Mouse (Mus musculus): ENCODE measurements around the gene Tdrd1.
"Not testable (repeated sequence)": the region's sequence is repeated elsewhere in the genome, so short reads cannot be mapped to it uniquely, and the experiment has no call there.

Tdrd1 gene

GRCm38 (mm10) chr19:56826047-56826631 lies at the start of gene Tdrd1:
Tdrd1 (plus strand) TSS chr19:56826209.
- DNase-seq (ENCODE audit: low spot score) = no peak

- DNase-seq (ENCODE audit: low spot score) = peak; percentile 75
These were observed 49.2 kb upstream of the Tdrd1 start for GRCm38 (mm10) chr19:56776719-56777382.

GRCm38 (mm10) chr19:56778532-56778931 lies 47.5 kb upstream of the Tdrd1 start:
- DNase-seq (ENCODE audit: low spot score) = not testable (repeated sequence)

GRCm38 (mm10) chr19:56787911-56788310 lies 38.1 kb upstream of the Tdrd1 start:
- DNase-seq (ENCODE audit: low spot score) = no peak

DNA sequence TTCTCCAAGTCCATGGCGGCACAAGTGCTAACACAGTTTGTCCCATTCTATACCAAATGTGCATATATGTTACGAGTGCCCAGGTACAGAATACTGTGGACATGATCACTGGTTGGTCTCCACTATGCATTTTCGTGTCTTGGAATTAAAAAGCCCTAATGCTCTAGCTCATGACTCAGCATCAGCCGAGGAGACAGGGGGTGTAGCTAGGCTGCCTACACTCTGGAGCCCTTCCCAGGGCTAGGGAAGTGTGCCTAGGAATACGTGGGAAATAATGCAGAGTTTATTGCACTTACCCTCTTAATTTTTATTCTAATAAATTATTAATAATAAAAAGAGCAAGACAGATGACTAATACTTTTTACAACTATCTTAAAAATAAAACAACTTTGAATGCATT lies 37.1 kb upstream of the Tdrd1 start:
- DNase-seq (ENCODE audit: low spot score) = no peak

- no peak for DNase-seq (ENCODE audit: low spot score)
These were observed 28.6 kb upstream of the Tdrd1 start for GRCm38 (mm10) chr19:56797376-56797775.

DNA sequence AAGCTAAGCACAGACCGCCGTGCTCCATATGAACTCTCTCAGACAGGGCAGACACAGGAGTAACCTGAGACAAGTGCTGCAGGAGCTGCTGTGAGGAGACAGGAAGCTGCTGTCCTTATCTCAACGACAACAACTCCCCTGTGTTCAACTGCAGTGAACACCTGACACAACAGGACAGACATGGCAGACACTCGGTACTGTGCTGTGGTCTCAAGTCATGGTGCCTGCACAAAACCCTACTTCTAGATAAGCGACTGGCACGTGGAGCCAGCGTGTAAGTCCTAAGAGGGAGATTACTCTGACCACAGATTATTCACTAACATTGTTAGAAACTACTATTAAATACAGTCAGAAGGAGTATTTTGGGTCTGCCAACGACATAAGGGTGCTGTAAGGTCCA lies 25.8 kb upstream of the Tdrd1 start:
- no peak for DNase-seq (ENCODE audit: low spot score)

DNA sequence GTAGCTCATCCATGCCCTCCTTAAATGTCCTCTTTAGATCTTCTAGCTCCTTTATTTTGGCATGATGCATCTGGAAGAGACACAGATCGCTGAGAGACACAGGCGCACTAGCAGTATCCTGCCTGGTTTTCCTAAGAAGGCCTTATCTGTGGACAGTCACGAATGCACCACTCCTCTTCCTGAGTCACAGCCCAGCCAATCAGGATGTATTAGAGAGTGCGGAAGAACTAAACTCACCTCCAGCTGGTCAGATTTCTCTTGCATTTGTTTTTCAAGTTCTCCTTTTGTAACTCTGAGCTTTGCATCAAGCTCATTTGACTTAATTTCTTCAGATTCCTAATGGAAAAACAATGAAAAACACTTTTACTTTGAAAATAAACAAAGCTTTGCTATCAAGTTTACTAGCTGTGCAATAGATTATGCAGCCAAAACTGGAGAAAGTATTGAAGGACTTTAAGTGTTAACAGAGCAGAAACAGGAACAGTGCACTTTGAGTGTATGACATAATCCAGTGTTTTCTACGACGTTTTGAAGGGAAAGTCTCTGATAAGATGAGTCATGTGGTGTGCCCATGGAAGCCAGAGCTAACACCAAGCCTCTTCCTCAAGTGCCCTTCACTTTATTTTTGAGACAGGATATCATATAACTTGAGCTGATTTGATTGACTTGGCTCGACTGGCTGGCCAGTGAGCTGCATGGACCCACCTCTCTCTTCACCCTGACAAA lies 24.9 kb upstream of the Tdrd1 start:
- DNase-seq (ENCODE audit: low spot score) = no peak

DNA sequence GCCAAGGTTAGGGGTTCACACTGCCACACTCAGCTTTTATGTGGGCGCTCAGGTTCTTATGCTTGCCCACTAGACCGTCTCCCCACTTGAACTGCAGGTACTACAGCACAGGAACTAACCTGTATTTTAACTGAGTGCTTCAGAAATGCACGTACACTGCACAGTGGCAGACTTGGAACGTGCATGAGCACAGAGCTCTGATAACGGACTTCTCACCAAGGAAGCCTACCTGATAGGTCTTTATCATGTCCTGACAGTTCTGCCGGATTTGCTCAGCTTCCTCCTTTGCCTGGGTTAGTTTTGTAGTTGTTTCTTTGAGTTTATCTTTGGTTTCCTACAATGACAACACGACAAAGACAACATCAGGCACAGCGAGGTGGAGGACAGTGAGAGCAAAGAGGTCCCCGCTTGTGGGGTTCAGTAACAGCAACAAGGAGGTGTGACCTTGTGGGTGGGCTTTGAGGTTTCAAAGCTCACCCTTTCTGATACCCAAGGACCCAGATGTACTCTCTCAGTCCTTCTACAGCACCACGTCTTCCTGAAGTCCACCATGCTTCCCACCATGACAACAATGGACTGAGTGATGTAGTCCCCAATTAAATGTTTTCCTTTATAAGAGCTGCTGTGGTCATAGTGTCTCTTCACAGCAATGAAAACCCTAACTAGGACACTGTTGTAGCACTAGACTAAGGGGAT lies 24.2 kb upstream of the Tdrd1 start:
- DNase-seq (ENCODE audit: low spot score) = no peak

- DNase-seq (ENCODE audit: low spot score) = no peak
These were observed 23.7 kb upstream of the Tdrd1 start for GRCm38 (mm10) chr19:56802352-56802746.

DNA sequence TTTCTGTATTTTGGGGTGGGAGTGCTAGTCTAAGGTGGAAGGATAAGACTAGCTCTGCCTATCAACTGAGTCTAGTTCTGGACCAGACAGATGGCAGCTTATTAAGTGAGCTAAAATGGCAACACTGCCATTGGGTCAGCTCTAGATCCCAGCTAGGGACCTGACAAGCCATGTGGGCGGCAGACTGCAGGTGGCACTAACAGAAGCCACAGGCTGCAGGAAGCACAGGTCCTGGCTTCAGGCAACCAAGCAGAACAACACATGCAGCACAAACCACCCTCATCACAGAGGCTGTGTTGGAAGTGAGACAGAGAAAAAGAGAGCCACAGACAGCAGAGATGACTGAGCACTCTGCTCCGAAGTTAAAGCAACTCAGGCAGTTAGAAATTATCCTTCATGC lies 20.6 kb upstream of the Tdrd1 start:
- no peak for DNase-seq (ENCODE audit: low spot score)

GRCm38 (mm10) chr19:56807122-56807521 lies 18.9 kb upstream of the Tdrd1 start:
- no peak for DNase-seq (ENCODE audit: low spot score)

DNA sequence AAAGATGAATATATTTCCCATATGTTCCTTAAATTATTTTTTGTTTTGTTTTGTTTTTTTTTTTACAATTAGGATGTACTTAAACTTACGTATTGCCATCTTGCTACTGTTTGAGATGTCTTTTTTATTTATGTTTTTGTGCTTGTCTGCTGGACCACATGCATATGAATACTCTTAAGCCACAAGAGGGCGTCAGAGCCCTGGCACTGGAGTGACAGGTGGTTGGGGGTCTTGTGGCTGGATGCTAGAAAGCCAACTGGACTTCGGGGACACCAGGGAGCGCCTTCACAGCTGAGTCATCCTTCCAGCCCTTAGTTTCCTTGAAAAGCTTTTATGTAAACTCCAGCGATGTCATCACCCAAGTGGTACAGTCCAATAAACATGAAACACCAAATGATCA lies 17.2 kb upstream of the Tdrd1 start:
- peak; percentile 76 for DNase-seq (ENCODE audit: low spot score)

- DNase-seq (ENCODE audit: low spot score) = no peak
These were observed 15.3 kb upstream of the Tdrd1 start for GRCm38 (mm10) chr19:56810641-56811146.

DNA sequence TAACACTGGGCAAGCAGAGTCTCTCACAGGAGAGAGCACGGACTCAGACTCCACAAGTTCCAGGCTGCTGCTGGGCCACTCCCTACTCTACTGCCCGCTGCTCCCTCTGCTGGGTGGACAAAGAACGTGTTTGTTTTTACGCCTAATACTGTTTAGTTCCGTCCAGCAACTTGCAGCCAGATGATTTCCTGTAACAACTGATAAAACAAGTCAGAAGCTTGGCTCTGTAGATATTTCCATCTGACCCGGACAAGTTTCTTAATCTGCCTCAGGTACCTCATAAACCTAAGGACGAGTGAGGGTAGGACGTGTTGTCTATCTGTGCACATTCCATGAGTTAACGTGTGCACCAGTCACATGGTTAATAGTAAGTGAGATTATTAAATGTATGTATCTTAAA lies 14.4 kb upstream of the Tdrd1 start:
- DNase-seq (ENCODE audit: low spot score) = peak; percentile 68

DNA sequence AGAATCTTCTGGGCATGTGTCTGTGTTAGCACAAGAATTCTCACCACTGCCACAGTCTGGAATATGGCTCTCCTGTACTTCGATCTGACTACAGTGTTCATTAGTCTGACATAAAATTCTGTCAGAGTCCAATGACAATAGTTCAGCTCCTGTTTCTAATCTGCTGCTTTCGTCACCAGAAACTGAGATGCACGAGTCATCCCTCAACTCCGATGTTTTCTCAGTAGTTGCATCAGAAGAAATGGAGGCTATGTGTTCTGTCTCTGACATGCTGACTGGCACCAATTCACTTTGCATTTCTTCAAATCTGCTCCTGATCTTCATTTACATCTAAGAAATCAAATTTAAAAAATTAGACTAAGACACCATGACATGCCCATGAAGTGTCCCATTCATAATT lies 12.6 kb upstream of the Tdrd1 start:
- no peak for DNase-seq (ENCODE audit: low spot score)

DNA sequence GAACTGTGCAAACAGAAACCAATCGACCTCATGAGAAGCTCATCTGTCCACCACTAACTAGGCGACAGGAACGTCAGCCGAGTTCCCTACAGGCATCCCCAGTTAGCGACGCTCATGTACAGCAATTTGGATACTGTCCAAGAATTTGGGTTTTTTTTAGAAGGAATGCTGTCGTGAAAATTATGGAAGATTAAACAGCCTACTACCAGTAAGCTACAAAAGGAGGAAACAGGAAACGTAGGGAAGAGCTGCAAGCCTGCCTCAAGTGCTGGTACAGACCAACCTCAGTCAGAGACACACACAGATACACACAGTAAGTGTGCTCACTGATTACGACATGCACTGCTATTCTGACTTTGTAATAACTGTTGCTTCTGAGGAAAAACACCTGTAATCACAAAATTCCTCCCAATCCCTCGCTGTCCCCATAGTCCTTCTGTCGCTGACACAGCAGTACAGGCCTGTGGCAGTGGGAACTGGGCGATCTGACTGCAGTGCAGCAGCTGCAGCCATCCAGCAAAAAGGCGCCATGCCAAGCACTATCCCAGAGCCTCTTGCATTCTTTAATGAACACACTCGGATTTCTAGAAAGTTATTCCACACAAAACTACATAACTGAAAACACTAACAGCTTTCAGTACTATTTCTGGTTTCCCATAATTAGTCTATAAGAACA lies 8.0 kb upstream of the Tdrd1 start:
- DNase-seq (ENCODE audit: low spot score) = no peak

GRCm38 (mm10) chr19:56821040-56821797 lies 4.8 kb upstream of the Tdrd1 start:
- peak; percentile 37 for DNase-seq (ENCODE audit: low spot score)

DNA sequence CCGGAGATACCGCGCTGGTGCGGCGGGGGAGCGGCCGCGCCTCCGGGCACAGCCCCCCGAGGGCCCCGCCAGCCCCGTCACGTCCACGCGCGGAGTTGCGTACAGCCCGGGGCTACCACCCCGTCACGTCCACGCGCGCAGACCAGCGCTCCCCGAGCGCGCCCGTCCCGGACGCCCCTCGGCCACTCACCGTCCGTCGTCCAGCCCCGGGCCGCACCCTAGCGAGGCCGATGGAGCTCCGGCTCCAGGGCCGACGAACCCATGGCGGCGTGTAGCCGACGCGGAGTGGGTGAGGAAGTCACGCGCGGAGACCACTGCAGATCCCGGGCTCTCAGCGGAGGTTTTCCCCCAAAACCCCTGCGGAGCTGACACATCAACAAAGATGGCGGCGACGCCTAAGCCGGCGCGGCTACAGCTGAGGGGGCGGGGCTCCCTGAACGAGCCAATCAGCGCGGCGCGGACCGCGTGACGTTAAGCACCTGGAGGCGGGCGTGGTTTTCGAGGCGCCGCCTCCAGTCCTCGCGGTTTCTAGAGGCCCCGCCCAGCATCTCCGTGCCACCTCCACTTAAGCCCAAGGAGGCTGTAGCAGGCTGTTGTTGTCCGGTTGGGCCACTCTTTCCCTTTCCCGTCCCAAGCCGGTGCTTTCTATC lies 4.1 kb upstream of the Tdrd1 start, which contains the start of gene Ccdc186:
TSS of gene Ccdc186 (minus strand) at position 393 of the 650 bp plus-strand sequence.
- DNase-seq (ENCODE audit: low spot score) = peak; percentile 99

DNA sequence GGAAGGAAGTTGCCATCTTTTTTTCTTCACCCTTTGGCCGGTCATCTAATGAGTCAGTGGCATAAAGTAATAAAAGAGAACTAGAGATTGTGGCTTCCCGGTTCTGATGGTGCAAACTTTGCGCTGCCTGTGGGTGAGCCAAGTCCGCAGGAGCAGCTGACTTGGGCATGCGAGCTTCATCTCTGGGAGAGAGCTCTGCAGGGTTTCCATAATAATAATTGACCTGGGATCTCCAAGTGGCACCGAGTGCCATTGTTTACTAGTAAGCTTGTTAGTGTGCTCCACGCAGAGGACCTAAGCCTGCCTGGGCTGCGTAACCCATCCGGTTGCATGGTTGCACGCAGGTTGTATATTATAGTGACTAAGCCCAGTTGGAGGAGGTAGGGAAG lies 3.6 kb upstream of the Tdrd1 start:
- no peak for DNase-seq (ENCODE audit: low spot score)

DNA sequence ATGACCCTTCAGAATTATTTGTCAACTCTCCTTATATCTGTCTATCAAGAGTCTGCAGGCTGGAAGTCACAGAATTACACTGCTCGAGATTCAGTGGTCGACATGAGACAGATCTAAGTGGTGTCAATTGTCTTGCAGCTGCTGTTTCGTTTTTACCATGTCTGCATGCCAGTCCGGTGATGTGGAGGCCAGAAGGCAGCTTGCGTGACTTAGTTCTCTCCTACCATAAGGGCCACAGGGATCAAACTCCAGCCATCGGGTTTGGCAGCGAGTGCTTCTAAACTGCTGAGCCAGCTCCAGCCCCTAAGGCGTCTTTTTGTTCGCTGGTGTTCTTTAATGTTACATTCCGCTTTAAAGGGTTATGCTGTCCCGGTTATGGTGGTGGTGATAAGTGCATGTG lies 2.3 kb downstream of the Tdrd1 start:
- DNase-seq (ENCODE audit: low spot score) = no peak

Data from retina, embryonic 14.5 days (tissue).